Mouse (Mus musculus): Measurements from ENCODE around the gene Wnk4. TPM values are rescaled to one million over a fixed set of nuclear protein-coding genes. Genes with fewer than 3 reads are reported as not detected.

Wnk4 gene
- total and polyA plus RNA-seq, 2 experiments from 2014 or later: 4.2 to 7.5 TPM

DNA sequence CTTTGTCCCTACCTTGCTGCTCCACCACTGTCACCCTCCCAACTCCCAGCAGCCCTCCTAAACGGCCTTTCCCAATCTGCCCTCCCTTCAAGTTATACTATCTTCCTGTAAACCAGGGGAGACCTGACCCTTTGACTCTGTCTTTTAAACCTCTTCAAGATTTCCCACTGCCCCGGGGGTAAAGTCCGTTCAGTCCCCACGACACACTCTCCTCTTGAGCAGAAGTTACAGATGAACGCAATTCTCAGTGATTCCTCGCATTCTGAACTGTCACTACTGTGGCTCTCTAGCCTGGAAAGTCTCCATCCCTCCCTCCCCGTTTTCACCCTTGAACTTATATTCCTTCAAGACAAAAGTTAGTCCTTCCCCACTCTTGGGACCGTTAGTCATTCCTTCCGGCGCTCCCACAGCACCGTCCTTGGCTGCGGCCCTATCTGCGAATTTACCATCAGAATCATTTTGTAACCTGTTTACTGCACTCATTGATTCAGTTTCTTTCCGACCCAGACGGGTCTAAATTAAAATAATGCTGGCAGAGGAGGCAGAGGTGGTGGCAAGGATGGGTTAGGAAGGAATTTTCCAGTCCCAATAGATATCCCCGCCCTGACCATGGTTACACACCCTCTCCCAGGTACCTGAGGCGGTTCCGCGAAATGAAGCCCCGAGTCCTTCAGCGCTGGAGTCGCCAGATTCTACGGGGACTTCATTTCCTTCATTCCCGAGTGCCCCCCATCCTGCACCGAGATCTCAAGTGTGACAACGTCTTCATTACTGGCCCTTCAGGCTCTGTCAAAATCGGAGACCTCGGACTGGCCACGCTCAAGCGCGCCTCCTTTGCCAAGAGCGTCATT is 3.0 kb downstream of the Wnk4 start:
- H3K9me3 ChIP-seq (ENCODE audit: low read length): no peaks in the 10 kb centered on the region
- H3K9ac ChIP-seq (replicated peaks; ENCODE audit: low read length, poor library complexity, severe bottlenecking): no peak overlapping the region
- 7% methylated on average over 32 of the region's 32 CpGs for WGBS
- H3K27ac ChIP-seq (ENCODE audit: low read depth, low read length): no peak overlapping the region
- DNase-seq (ENCODE audit: low spot score): no peak
- H3K4me2 ChIP-seq (ENCODE audit: low read depth, low read length, poor library complexity, severe bottlenecking): no peak overlapping the region
- no peak for ATAC-seq (ENCODE audit: low FRiP score)
- H3K4me3 ChIP-seq (ENCODE audit: low read depth, low read length): no peak overlapping the region
- peaks cover 11% of the 10 kb centered on the region; the same call in 1 of the 2 replicates for H3K4me1 ChIP-seq (ENCODE audit: insufficient read depth, low read length)
- no peaks in the 10 kb centered on the region; the same call in 1 of the 2 replicates for H3K36me3 ChIP-seq (ENCODE audit: insufficient read depth, low read length)
- no peak for TF ChIP-seq CTCF (IDR thresholded peaks at IDR 0.05)
- peaks cover 32% of the 10 kb centered on the region for H3K27me3 ChIP-seq (ENCODE audit: insufficient read depth, low read length)

GRCm38 (mm10) chr11:101263989-101264280 is 3.6 kb downstream of the Wnk4 start:
- no peaks in the 10 kb centered on the region; the same call in 1 of the 2 replicates for H3K36me3 ChIP-seq (ENCODE audit: insufficient read depth, low read length)
- WGBS: 7% methylated on average over 3 of the region's 3 CpGs
- H3K4me2 ChIP-seq (ENCODE audit: low read depth, low read length, poor library complexity, severe bottlenecking): no peak overlapping the region
- no peaks in the 10 kb centered on the region for H3K9me3 ChIP-seq (ENCODE audit: low read length)
- no peak overlapping the region for H3K4me3 ChIP-seq (ENCODE audit: low read depth, low read length)
- DNase-seq (ENCODE audit: low spot score): no peak
- no peak for TF ChIP-seq CTCF (IDR thresholded peaks at IDR 0.05)
- peaks cover 11% of the 10 kb centered on the region; the same call in 1 of the 2 replicates for H3K4me1 ChIP-seq (ENCODE audit: insufficient read depth, low read length)
- no peak overlapping the region for H3K9ac ChIP-seq (replicated peaks; ENCODE audit: low read length, poor library complexity, severe bottlenecking)
- ATAC-seq (ENCODE audit: low FRiP score): no peak
- H3K27me3 ChIP-seq (ENCODE audit: insufficient read depth, low read length): peaks cover 32% of the 10 kb centered on the region
- no peak overlapping the region for H3K27ac ChIP-seq (ENCODE audit: low read depth, low read length)

GRCm38 (mm10) chr11:101264954-101265471 is 4.6 kb downstream of the Wnk4 start:
- DNase-seq (ENCODE audit: low spot score): no peak
- WGBS: 3% methylated on average over 31 of the region's 31 CpGs
- ATAC-seq (ENCODE audit: low FRiP score): no peak
- Histone ChIP-seq H3K36me3 (ENCODE audit: insufficient read depth, low read length) (no peaks in the 10 kb centered on the region), H3K9me3 (ENCODE audit: low read length) (no peaks in the 10 kb centered on the region), H3K4me3 (ENCODE audit: low read depth, low read length) (peak overlapping the region; percentile 34), H3K4me2 (ENCODE audit: low read depth, low read length, poor library complexity, severe bottlenecking) (peak overlapping the region; percentile 52), H3K4me1 (ENCODE audit: insufficient read depth, low read length) (peaks cover 11% of the 10 kb centered on the region; the same call in 1 of the 2 replicates), H3K27me3 (ENCODE audit: insufficient read depth, low read length) (peaks cover 32% of the 10 kb centered on the region), H3K9ac (replicated peaks; ENCODE audit: low read length, poor library complexity, severe bottlenecking) (0 out of 2 replicates have a peak overlapping the region, but pooled peaks have one; percentile 33), H3K27ac (ENCODE audit: low read depth, low read length) (no peak overlapping the region)
- TF ChIP-seq CTCF (IDR thresholded peaks at IDR 0.05): no peak

GRCm38 (mm10) chr11:101265906-101266305 is 5.5 kb downstream of the Wnk4 start:
- Histone ChIP-seq H3K9me3 (ENCODE audit: low read length) (no peaks in the 10 kb centered on the region), H3K9ac (replicated peaks; ENCODE audit: low read length, poor library complexity, severe bottlenecking) (no peak overlapping the region), H3K4me3 (ENCODE audit: low read depth, low read length) (no peak overlapping the region), H3K36me3 (ENCODE audit: insufficient read depth, low read length) (no peaks in the 10 kb centered on the region), H3K4me1 (ENCODE audit: insufficient read depth, low read length) (peaks cover 5% of the 10 kb centered on the region; the same call in 1 of the 2 replicates), H3K27me3 (ENCODE audit: insufficient read depth, low read length) (peaks cover 32% of the 10 kb centered on the region), H3K4me2 (ENCODE audit: low read depth, low read length, poor library complexity, severe bottlenecking) (no peak overlapping the region), H3K27ac (ENCODE audit: low read depth, low read length) (no peak overlapping the region)
- WGBS: 19% methylated on average over 6 of the region's 6 CpGs
- no peak for TF ChIP-seq CTCF (IDR thresholded peaks at IDR 0.05)
- ATAC-seq (ENCODE audit: low FRiP score): no peak
- DNase-seq (ENCODE audit: low spot score): no peak

DNA sequence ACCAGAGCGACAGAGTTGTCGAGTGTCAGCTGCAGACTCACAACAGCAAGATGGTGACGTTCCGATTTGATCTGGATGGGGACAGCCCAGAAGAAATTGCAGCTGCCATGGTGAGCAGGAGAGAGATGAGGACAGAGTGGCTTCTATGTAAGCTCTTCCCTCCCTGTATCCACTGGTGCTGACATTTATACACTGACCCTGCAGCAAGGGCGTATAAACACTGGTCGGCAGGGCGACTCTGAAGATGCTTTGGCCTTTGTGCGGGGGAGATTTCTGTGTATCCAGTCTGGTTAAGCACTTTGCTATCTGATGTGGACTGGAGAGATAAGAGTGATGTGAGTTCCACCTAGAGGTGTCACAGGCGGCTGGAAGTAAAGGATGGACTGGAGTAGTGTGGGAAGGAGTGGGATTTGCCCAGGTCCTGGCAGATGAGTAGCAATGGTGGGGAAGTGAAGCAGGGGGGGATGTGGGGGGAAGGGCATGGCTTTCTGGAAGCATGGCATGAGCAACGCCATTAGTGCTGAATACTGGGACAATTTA is 9.3 kb downstream of the Wnk4 start:
- no peaks in the 10 kb centered on the region for H3K9me3 ChIP-seq (ENCODE audit: low read length)
- TF ChIP-seq CTCF (IDR thresholded peaks at IDR 0.05): no peak
- H3K27me3 ChIP-seq (ENCODE audit: insufficient read depth, low read length): peaks cover 11% of the 10 kb centered on the region; the same call in 1 of the 2 replicates
- peaks cover 5% of the 10 kb centered on the region; the same call in 1 of the 2 replicates for H3K4me1 ChIP-seq (ENCODE audit: insufficient read depth, low read length)
- H3K36me3 ChIP-seq (ENCODE audit: insufficient read depth, low read length): no peaks in the 10 kb centered on the region
- ATAC-seq (ENCODE audit: low FRiP score) (no peak), DNase-seq (ENCODE audit: low spot score) (peak; percentile 62)
- H3K27ac ChIP-seq (ENCODE audit: low read depth, low read length): peak overlapping the region; percentile 43; the same call in 1 of the 2 replicates
- peak overlapping the region; percentile 36; the same call in 1 of the 2 replicates for H3K9ac ChIP-seq (replicated peaks; ENCODE audit: low read length, poor library complexity, severe bottlenecking)
- no peak overlapping the region for H3K4me3 ChIP-seq (ENCODE audit: low read depth, low read length)
- 0 out of 2 replicates have a peak overlapping the region, but pooled peaks have one; percentile 12 for H3K4me2 ChIP-seq (ENCODE audit: low read depth, low read length, poor library complexity, severe bottlenecking)
- WGBS: 22% methylated on average over 10 of the region's 10 CpGs

DNA sequence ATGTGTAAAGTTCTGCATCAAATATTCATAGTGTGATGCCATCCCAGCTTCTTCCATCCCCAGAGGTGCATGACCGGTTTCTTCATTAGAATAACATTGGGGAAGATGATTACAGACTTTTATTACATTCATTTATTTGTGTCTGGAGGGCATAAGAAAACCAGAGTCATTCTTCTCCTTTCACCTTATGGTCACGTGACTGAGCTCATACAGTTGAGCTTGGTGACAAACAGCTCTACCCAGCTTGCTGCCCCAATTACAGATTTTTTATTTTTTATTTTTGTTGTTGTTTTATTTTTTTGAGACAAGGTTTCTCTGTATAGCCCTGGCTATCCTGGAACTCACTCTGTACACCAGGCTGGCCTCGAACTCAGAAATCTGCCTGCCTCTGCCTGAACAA is 12.1 kb downstream of the Wnk4 start:
- 81% methylated on average over 3 of the region's 3 CpGs for WGBS
- H3K4me3 ChIP-seq (ENCODE audit: low read depth, low read length): no peak overlapping the region
- H3K9ac ChIP-seq (replicated peaks; ENCODE audit: low read length, poor library complexity, severe bottlenecking): no peak overlapping the region
- ATAC-seq (ENCODE audit: low FRiP score): no peak
- no peaks in the 10 kb centered on the region for H3K9me3 ChIP-seq (ENCODE audit: low read length)
- no peaks in the 10 kb centered on the region for H3K27me3 ChIP-seq (ENCODE audit: insufficient read depth, low read length)
- no peak for TF ChIP-seq CTCF (IDR thresholded peaks at IDR 0.05)
- DNase-seq (ENCODE audit: low spot score): no peak
- peaks cover 7% of the 10 kb centered on the region; the same call in 1 of the 2 replicates for H3K4me1 ChIP-seq (ENCODE audit: insufficient read depth, low read length)
- no peak overlapping the region for H3K4me2 ChIP-seq (ENCODE audit: low read depth, low read length, poor library complexity, severe bottlenecking)
- no peaks in the 10 kb centered on the region for H3K36me3 ChIP-seq (ENCODE audit: insufficient read depth, low read length)
- H3K27ac ChIP-seq (ENCODE audit: low read depth, low read length): no peak overlapping the region
